Mouse (Mus musculus) thymus, adult 18-20 months (tissue): Measurements from ENCODE around the gene Thsd4.

ENCODE experiments used
- DNase-seq, 2 experiments: peaks; one replicate each; pipeline ENCODE4 v3.0.0; 2022; ENCODE audit warnings: mixed read lengths in 2 of 2

The Thsd4 gene

GRCm38 (mm10) chr9:60521806-60522264, at the start of gene Thsd4:
TSS of gene Thsd4 (minus strand) at chr9:60522046.
- no peak for DNase-seq

DNA sequence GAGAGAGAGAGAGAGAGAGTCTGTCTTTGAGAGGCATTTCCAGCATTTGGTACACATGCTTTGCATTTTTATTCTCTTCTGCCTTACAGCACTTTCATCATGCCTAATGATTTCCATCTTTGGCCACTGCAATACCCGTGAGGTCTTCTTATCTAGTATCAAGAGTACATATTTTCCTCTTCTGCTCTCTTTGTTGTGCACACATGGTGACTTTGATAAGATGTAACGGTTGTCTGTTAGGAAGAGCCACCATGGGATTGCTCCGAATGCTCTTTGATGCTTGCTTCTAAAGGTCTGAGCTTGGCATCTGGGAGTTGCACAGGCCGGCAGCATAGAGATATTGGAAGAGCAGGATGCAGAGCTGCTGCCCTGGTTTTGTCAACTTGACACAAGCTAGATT, 49.2 kb upstream of the Thsd4 start:
- DNase-seq = no peak

- DNase-seq = no peak
These were observed 47.5 kb upstream of the Thsd4 start for GRCm38 (mm10) chr9:60569366-60569765.

DNA sequence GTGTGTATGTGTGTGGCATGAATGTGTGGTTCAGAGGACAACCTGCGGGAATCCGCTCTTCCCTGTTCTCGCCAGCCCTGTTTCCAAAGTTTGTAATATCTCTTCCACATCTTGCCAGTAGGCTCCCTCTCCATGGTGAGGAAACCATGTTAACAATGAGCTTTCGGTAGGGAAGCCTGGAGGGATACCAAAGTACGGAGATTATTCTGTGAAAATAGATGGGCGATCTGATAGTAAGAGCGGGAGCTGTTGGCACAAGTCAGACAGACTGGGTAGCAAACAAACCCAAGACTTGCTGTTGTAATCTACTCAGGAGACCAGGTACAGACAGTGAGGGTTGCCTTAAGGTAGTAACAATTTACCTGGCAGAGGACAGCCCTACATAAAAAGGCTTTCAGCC, 42.0 kb upstream of the Thsd4 start:
- no peak for DNase-seq

DNA sequence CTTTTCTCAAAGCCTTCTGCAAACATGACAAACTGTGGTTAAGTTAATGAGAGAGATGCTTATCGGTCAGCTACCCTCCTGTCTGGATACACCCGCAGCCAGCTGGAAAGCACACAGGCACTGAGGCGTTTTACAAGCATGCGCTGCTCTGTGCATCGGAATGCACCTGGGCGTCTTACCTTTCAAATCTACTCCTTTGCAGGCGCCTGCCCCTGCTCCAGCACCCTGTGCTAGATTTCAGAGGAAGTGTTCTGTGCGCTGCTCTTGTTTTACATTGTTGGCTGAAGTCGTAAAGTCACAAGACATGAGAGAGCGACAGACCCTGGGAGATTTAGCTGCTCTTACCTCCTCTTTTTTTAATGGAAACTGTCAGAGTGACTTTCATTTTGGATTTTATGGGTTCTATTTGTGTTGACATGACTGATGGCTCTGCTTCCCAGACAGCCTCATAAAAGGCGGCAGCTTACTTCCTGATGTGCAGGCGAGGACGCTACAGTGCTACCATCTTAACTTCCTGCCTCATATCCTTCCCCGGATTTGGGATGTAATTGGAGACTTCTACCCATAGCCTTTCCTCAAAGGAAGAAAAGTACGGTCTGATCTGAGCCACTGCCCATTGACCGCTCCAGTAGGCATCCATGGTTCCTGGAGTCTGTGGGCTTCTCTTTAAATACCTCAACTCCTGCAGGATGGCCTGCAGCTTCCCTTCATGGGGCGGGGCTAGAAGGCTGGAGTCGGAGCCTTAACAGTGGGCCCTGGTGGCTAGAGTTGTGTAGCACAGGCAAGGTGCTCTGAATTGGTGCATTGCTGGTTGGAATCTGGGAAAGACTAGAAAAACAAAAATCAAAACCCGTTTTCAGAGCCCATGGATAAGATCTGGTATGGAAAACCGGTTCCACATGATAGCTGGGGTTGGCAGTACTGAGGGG, 40.9 kb upstream of the Thsd4 start:
- DNase-seq = peak in 1 of 2 experiments; percentile 5

DNA sequence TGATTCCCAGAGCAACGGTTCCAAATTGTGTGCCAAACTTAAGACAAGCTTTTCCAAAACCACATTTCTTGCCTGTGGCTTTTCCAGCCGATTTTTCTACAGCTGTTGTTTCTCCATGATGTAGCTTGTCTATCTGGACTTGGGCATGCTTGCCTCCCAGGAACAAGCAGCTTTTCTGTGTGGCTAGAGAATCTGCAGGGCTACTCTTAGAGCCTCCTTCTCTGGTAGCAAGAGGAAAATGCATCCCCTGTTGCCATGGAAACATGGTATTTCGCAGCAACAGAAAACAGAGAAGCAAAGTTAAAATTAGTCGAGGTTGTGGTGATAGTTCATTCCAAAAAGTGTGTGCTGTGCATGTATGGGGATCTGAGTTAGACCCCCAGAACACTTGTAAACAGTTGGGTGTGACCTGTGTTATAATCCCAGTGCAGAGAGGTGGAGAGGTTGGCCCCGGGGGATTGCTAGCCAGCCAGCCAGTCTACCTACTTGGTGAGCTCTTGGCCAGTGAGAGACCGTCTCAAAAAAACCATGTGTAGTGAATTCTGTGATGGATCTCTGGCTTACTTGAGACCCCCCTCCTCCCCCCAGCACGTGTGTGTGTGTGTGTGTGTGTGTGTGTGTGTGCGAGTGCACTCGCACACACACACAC, 39.9 kb upstream of the Thsd4 start:
- DNase-seq = no peak

GRCm38 (mm10) chr9:60558507-60558906, 36.7 kb upstream of the Thsd4 start:
- no peak for DNase-seq

- DNase-seq = no peak
These were observed 29.4 kb upstream of the Thsd4 start for GRCm38 (mm10) chr9:60551238-60551637.

DNA sequence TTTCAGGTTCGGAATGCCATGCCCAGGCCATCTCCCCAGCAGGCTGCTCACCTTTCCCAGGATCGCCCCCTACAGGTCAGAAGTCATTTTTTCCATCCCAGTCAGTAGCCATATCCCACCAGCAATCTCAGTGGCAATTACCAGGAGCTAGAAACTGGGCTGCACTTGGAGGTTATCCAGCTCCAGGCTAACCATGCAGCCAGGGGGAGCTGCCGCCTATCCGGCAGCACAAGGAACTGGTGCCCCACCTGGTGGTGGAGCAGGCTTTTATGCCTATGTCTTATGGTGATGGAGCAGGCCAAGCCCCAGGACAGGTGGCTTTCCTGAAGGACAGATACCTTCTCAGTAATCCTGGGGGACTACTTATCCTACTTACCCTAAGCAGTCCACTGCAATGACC, 26.3 kb upstream of the Thsd4 start:
- no peak for DNase-seq

DNA sequence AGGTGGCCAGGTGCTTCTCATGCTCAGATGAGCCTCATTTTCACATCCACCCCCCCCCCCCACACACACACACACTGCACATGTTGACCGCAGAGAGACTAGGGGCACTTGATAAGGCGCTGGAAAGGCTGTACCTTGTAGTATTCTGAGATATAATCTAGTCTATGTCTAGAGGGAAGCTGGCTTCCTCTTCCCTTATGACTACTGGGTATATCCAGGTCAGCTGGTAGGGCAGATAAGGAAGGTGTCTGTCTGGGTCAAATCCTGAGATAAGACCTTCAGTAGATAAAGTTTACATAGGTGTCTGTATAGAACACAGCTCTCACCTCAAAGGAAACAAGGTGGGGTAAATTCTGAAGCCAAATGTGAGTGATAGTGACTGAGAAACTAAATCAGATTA, 24.3 kb upstream of the Thsd4 start:
- DNase-seq = no peak

GRCm38 (mm10) chr9:60545361-60546096, 23.7 kb upstream of the Thsd4 start:
- no peak for DNase-seq

DNA sequence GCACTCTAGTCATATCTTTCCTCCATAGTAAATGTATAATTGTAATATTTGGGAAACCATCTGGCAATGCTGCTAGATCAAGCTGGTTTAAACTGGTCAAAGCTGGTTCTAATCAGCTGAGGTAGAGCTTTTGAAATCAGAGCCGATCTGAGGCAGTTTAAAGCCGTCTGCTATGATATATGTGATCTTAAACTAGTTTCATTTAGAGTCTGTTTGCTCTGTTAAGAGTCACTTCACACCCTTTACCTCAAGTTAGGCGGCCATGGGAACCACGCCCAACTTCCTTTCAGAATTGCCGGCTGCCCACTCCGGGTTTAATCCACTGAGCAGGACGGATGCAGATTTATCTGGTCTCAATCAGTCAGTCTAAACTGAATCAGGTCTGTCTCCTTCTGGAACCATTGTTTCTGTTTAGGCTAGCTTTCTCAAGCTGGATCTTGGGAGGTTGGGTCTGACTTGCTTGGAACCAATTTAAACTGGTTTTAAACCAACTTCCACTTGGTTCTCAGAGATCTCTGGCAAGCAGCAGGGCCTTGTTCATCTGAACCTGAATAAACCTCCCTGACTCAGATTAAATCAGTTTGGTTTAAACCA, 21.7 kb upstream of the Thsd4 start:
- DNase-seq = no peak

DNA sequence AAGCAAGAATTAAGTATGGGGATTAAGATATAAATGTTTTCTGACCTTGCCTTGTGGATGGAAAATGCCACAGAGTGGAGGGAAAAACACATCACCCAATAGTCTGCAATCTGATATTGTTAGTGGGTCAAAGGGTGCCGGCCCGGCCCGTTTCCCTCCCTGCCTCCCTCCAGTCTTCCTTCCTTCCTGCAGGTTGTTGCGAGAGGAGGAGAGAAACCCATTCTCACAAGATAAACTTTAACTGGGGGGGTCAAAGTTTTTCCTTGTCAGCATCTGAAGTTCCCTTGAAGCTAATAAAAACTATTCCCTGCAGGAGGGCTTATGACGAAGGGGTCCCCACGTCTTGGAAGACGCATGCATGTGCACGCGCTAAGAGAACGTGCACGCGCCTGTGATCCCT, 8.5 kb upstream of the Thsd4 start:
- no peak for DNase-seq

GRCm38 (mm10) chr9:60529348-60530243, 7.8 kb upstream of the Thsd4 start:
- no peak for DNase-seq

GRCm38 (mm10) chr9:60528269-60528668, 6.4 kb upstream of the Thsd4 start:
- DNase-seq = no peak

DNA sequence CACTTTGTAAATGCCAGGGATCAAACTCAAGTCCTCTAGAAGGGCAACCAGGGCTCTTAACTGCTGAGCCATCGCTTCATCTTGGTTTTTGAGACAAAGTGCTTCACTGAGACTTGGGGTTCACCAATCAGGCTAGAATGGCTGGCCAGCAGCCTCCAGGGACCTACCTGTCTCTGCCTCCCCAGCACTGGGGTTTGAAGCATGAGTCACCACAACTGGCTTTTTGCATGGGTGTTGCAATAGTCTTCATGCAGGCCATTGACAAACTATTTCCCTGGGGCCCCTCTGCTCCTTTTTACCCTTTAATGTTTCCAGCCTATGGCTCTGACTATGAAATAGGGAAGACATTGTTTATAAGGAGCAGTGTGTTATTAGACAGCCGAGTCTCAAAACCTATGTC, 6.0 kb upstream of the Thsd4 start:
- DNase-seq = no peak

- DNase-seq = no peak
These were observed 5.2 kb upstream of the Thsd4 start for GRCm38 (mm10) chr9:60527051-60527450.

GRCm38 (mm10) chr9:60526195-60526594, 4.3 kb upstream of the Thsd4 start:
- DNase-seq = no peak

DNA sequence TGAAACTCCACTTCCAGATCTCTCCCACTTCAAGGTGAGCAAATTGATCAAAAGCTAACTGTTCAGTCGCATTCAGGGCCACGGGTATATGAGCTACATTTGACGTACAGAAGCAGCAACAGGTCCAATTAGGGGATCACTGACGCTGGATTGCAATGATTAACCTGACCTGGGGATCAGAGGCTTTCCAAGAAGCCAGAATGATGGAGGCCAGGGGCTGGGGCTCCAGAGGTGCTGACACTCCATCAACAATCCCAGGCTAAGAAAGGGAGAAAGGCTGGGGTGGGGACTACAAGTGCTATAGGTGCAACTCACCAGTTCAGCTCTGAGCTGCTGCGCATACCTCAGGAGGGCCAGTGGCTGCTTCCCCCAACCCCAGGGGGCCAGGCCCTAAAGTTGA, 703 bp downstream of the Thsd4 start:
- DNase-seq = no peak

- no peak for DNase-seq
These were observed 2.2 kb downstream of the Thsd4 start for GRCm38 (mm10) chr9:60519601-60520000.

GRCm38 (mm10) chr9:60518216-60518615, 3.6 kb downstream of the Thsd4 start:
- no peak for DNase-seq

DNA sequence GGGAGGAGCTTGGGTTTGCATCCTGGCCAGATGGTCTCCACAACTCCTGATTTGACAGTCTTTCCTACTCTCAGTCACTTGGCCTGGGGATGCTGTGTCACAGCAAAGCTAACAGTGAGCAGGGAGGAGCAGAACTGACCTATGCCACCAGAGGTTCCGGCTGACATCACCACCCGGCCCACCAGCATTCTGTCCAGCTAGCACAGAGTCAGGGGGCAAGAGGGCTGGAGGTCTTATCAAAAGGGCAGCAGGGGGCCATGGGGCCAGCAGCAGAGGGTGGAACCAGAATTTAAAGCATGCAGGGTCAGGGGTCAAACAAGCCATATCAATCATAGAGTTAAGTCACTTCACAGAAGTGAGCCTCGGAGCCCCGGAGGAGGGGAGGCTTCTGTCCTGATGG, 4.7 kb downstream of the Thsd4 start:
- no peak for DNase-seq
